Mouse (Mus musculus): ENCODE measurements around the gene Lrrc63. TPM values are rescaled to one million over a fixed set of nuclear protein-coding genes. Genes with fewer than 3 reads are reported as not detected.
A peak's percentile ranks its signal among the peaks of the same experiment; 100 is the strongest.

The Lrrc63 gene
- total RNA-seq, 4 experiments from 2014 or later, result not detected

GRCm38 (mm10) chr14:75138503-75138902 lies 7.8 kb upstream of the Lrrc63 start:
- DNase-seq (ENCODE audit: low spot score in 2 of 2), result no peak

GRCm38 (mm10) chr14:75136119-75136966 lies 5.7 kb upstream of the Lrrc63 start:
- no peak for DNase-seq (ENCODE audit: low spot score in 2 of 2)

GRCm38 (mm10) chr14:75131324-75131935 lies 749 bp upstream of the Lrrc63 start:
- DNase-seq (ENCODE audit: low spot score in 2 of 2), result peak in 1 of 2 experiments; percentile 4

- no peak for DNase-seq (ENCODE audit: low spot score in 2 of 2)
Measured at GRCm38 (mm10) chr14:75121658-75122057, 9.0 kb downstream of the Lrrc63 start.

- no peak for DNase-seq (ENCODE audit: low spot score in 2 of 2)
Measured at GRCm38 (mm10) chr14:75102956-75103355, 27.7 kb downstream of the Lrrc63 start.

GRCm38 (mm10) chr14:75077946-75078345 lies 52.7 kb downstream of the Lrrc63 start:
- no peak for DNase-seq (ENCODE audit: low spot score in 2 of 2)

- no peak for DNase-seq (ENCODE audit: low spot score in 2 of 2)
Measured at GRCm38 (mm10) chr14:75075299-75076180, 55.1 kb downstream of the Lrrc63 start.

GRCm38 (mm10) chr14:75071091-75071490 lies 59.6 kb downstream of the Lrrc63 start:
- no peak for DNase-seq (ENCODE audit: low spot score in 2 of 2)

GRCm38 (mm10) chr14:75069356-75069979 lies 61.2 kb downstream of the Lrrc63 start:
- no peak for DNase-seq (ENCODE audit: low spot score in 2 of 2)

- no peak for DNase-seq (ENCODE audit: low spot score in 2 of 2)
Measured at GRCm38 (mm10) chr14:75068430-75069112, 62.1 kb downstream of the Lrrc63 start.

GRCm38 (mm10) chr14:75065211-75065610 lies 65.5 kb downstream of the Lrrc63 start:
- no peak for DNase-seq (ENCODE audit: low spot score in 2 of 2)

GRCm38 (mm10) chr14:75064520-75064919 lies 66.2 kb downstream of the Lrrc63 start:
- DNase-seq (ENCODE audit: low spot score in 2 of 2), result no peak

- no peak for DNase-seq (ENCODE audit: low spot score in 2 of 2)
Measured at GRCm38 (mm10) chr14:75063936-75064335, 66.7 kb downstream of the Lrrc63 start.

GRCm38 (mm10) chr14:75060562-75060961 lies 70.1 kb downstream of the Lrrc63 start:
- peak in 1 of 2 experiments; percentile 3 for DNase-seq (ENCODE audit: low spot score in 2 of 2)

GRCm38 (mm10) chr14:75056861-75057431 lies 73.7 kb downstream of the Lrrc63 start:
- no peak for DNase-seq (ENCODE audit: low spot score in 2 of 2)

GRCm38 (mm10) chr14:75054455-75055343 lies 76.0 kb downstream of the Lrrc63 start:
- no peak for DNase-seq (ENCODE audit: low spot score in 2 of 2)

- no peak for DNase-seq (ENCODE audit: low spot score in 2 of 2)
Measured at GRCm38 (mm10) chr14:75052451-75052850, 78.2 kb downstream of the Lrrc63 start.

- DNase-seq (ENCODE audit: low spot score in 2 of 2), result no peak
Measured at GRCm38 (mm10) chr14:75045184-75045583, 85.5 kb downstream of the Lrrc63 start.

GRCm38 (mm10) chr14:75035431-75035830 lies 95.2 kb downstream of the Lrrc63 start:
- no peak for DNase-seq (ENCODE audit: low spot score in 2 of 2)

All from left cerebral cortex, adult 8-10 months (tissue).